In the genomic region with DNA sequence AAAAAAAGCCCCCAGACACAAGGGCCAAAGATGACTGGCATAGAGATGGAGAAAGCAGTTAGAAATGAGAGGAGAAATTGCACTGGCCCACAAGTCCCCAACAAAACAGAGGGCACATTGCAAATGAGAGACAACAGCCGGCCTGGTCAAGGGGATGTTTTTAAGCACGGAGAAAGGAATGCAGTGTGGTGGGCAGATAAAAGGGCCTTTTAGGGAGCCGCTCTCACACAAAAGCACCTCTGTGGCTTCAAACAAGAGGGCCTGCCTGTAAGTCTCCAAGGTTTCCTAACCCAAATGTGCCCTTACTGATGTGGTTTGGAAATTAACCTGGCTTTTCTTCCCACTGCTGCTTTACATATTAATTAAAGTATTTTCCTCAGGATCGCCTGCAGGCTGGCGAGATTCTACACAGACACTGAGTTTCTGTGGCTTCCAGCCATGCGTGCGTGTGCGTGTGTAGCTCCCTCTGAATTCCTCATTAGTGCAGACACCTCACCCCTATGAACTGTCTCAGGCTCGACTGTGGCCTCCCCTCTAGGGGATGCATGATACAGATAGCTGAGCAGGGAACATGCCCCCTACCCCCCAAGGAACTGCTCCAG, we compare ENCODE assay signal across 10 mouse cellular contexts. TPM values are rescaled to one million over a fixed set of nuclear protein-coding genes. Genes with fewer than 3 reads are reported as not detected.
DNase-seq lines count a peak whose midpoint lies in the region; ATAC-seq and TF ChIP-seq lines count a peak whose summit lies in the region.
"Had no signal": no experiment of that assay in that cellular context is flagged by ENCODE, and none has a peak within 500 bp of the region (broad histone marks: within the 10 kb centered on the region; RNA-seq: fewer than 3 reads in every experiment).

No protein-coding gene starts in this region.

- TF ChIP-seq EP300 in stomach, postnatal 0 days (optimal IDR thresholded peaks at IDR 0.05): no peak

- no peak for ATAC-seq in hindbrain, embryonic 16.5 days
- ATAC-seq in stomach, embryonic 14.5 days (ENCODE audit: insufficient number of reproducible peaks, insufficient read depth, low FRiP score, low read depth): no peak
- ATAC-seq in stomach, postnatal 0 days (ENCODE audit: low FRiP score, low TSS enrichment): no peak
- no peak for ATAC-seq in limb, embryonic 14.5 days (ENCODE audit: low FRiP score, low read depth)
- ATAC-seq: inflammation-experienced regulatory T-cells, adult 6 months had no signal

- DNase-seq in hindbrain, embryonic 10.5 days (ENCODE audit: low spot score): no peak
- no peak for DNase-seq in stomach, postnatal 0 days (ENCODE audit: low spot score)
- no peak for DNase-seq in limb, embryonic 14.5 days (ENCODE audit: low spot score)
- DNase-seq in layer of hippocampus, adult 9-11 months: no peak
- DNase-seq in gastrocnemius, adult 8-10 months (ENCODE audit: low spot score in 2 of 2): no peak
- DNase-seq in gastrocnemius, postnatal 4 days (ENCODE audit: low spot score in 2 of 2): no peak
- DNase-seq: embryo, embryonic 11 days had no signal

- no peak overlapping the region for H3K4me2 ChIP-seq in hindbrain, embryonic 16.5 days (ENCODE audit: low read length)
- H3K4me2 ChIP-seq in stomach, embryonic 14.5 days (replicated peaks; ENCODE audit: low read depth, low read length): no peak overlapping the region
- H3K4me2 ChIP-seq in stomach, postnatal 0 days (replicated peaks; ENCODE audit: low read depth): no peak overlapping the region
- no peak overlapping the region for H3K4me2 ChIP-seq in limb, embryonic 14.5 days (replicated peaks; ENCODE audit: low read depth, low read length, severe bottlenecking)

- TF ChIP-seq POLR2A in limb, embryonic 14.5 days (IDR thresholded peaks at IDR 0.05; ENCODE audit: borderline replicate concordance, extremely low read depth, insufficient read depth, insufficient read length): no peak

- H3K4me3 ChIP-seq in hindbrain, embryonic 10.5 days: no peak overlapping the region
- H3K4me3 ChIP-seq in hindbrain, embryonic 16.5 days (ENCODE audit: low read length): no peak overlapping the region
- H3K4me3 ChIP-seq in stomach, embryonic 14.5 days (ENCODE audit: low read depth, low read length): no peak overlapping the region
- no peak overlapping the region for H3K4me3 ChIP-seq in stomach, postnatal 0 days (ENCODE audit: low read depth, low read length)
- H3K4me3 ChIP-seq in limb, embryonic 14.5 days (replicated peaks; ENCODE audit: low read length): no peak overlapping the region

- H3K36me3 ChIP-seq in hindbrain, embryonic 10.5 days: no peaks in the 10 kb centered on the region
- H3K36me3 ChIP-seq in hindbrain, embryonic 16.5 days (ENCODE audit: control insufficient read depth, insufficient read depth, low read length): no peaks in the 10 kb centered on the region
- H3K36me3 ChIP-seq in stomach, embryonic 14.5 days (ENCODE audit: control insufficient read depth, insufficient read depth, low read length): no peaks in the 10 kb centered on the region
- H3K36me3 ChIP-seq in stomach, postnatal 0 days (ENCODE audit: control insufficient read depth, insufficient read depth, low read length): no peaks in the 10 kb centered on the region
- H3K36me3 ChIP-seq in limb, embryonic 14.5 days (ENCODE audit: control insufficient read depth, insufficient read depth, low read length): no peaks in the 10 kb centered on the region

- H3K4me1 ChIP-seq in hindbrain, embryonic 10.5 days (replicated peaks): peaks cover 83% of the 10 kb centered on the region
- peaks cover 20% of the 10 kb centered on the region for H3K4me1 ChIP-seq in hindbrain, embryonic 16.5 days (ENCODE audit: control insufficient read depth, insufficient read depth, low read depth, low read length)
- peaks cover 56% of the 10 kb centered on the region for H3K4me1 ChIP-seq in stomach, embryonic 14.5 days (ENCODE audit: control insufficient read depth, insufficient read depth, low read length)
- H3K4me1 ChIP-seq in stomach, postnatal 0 days (replicated peaks; ENCODE audit: control insufficient read depth, insufficient read depth): peaks cover 2% of the 10 kb centered on the region
- peaks cover 43% of the 10 kb centered on the region for H3K4me1 ChIP-seq in limb, embryonic 14.5 days (ENCODE audit: control insufficient read depth, insufficient read depth, low read length)

- H3K27ac ChIP-seq in hindbrain, embryonic 10.5 days: peak overlapping the region; percentile 83
- H3K27ac ChIP-seq in hindbrain, embryonic 16.5 days (ENCODE audit: low read depth, low read length): no peak overlapping the region
- peak overlapping the region; percentile 10; the same call in 1 of the 2 replicates for H3K27ac ChIP-seq in stomach, embryonic 14.5 days (ENCODE audit: low read length)
- no peak overlapping the region for H3K27ac ChIP-seq in stomach, postnatal 0 days (replicated peaks)
- H3K27ac ChIP-seq in limb, embryonic 14.5 days (replicated peaks; ENCODE audit: low read depth, low read length): 0 out of 2 replicates have a peak overlapping the region, but pooled peaks have one; percentile 19

- no peaks in the 10 kb centered on the region for H3K9me3 ChIP-seq in hindbrain, embryonic 10.5 days
- no peaks in the 10 kb centered on the region for H3K9me3 ChIP-seq in hindbrain, embryonic 16.5 days (ENCODE audit: control insufficient read depth, low read length)
- H3K9me3 ChIP-seq in stomach, embryonic 14.5 days (ENCODE audit: control insufficient read depth, low read depth, low read length): no peaks in the 10 kb centered on the region
- no peaks in the 10 kb centered on the region for H3K9me3 ChIP-seq in stomach, postnatal 0 days (ENCODE audit: control insufficient read depth, low read length)
- H3K9me3 ChIP-seq in limb, embryonic 14.5 days (ENCODE audit: control insufficient read depth, low read length): no peaks in the 10 kb centered on the region

- no peak for TF ChIP-seq CTCF in stomach, postnatal 0 days (IDR thresholded peaks at IDR 0.05; ENCODE audit: low read depth)

- H3K9ac ChIP-seq in hindbrain, embryonic 16.5 days (ENCODE audit: low read depth, low read length): no peak overlapping the region
- no peak overlapping the region for H3K9ac ChIP-seq in stomach, embryonic 14.5 days (replicated peaks; ENCODE audit: low read depth, low read length)
- no peak overlapping the region for H3K9ac ChIP-seq in stomach, postnatal 0 days (ENCODE audit: low read length)
- H3K9ac ChIP-seq in limb, embryonic 14.5 days (ENCODE audit: low read depth, low read length, severe bottlenecking): no peak overlapping the region

- 7% methylated on average over 9 of the region's 9 CpGs for WGBS in hindbrain, embryonic 10.5 days
- 13% methylated on average over 9 of the region's 9 CpGs for WGBS in hindbrain, embryonic 16.5 days
- 37% methylated on average over 9 of the region's 9 CpGs for WGBS in stomach, embryonic 14.5 days
- WGBS in stomach, postnatal 0 days: 44% methylated on average over 9 of the region's 9 CpGs
- 24% methylated on average over 9 of the region's 9 CpGs for WGBS in limb, embryonic 14.5 days

- H3K27me3 ChIP-seq in hindbrain, embryonic 10.5 days (ENCODE audit: insufficient read depth, poor library complexity, severe bottlenecking): peaks cover 8% of the 10 kb centered on the region
- no peaks in the 10 kb centered on the region for H3K27me3 ChIP-seq in hindbrain, embryonic 16.5 days (replicated peaks; ENCODE audit: control insufficient read depth, insufficient read depth, low read length)
- no peaks in the 10 kb centered on the region for H3K27me3 ChIP-seq in stomach, embryonic 14.5 days (ENCODE audit: control insufficient read depth, insufficient read depth, low read length)
- no peaks in the 10 kb centered on the region for H3K27me3 ChIP-seq in stomach, postnatal 0 days (ENCODE audit: control insufficient read depth, insufficient read depth, low read length)
- H3K27me3 ChIP-seq in limb, embryonic 14.5 days (ENCODE audit: control insufficient read depth, insufficient read depth, low read length): no peaks in the 10 kb centered on the region

RNA-seq across cellular contexts. Expression of a gene that starts 35.3 kb away (rescaled TPM):
- polyA plus RNA-seq in hindbrain, embryonic 10.5 days (2016; fragmentation: Nextera tagmentation; extraction: Ambion mirVana): 4.9 and 6.0 TPM in 2 replicates
- 4.1 and 4.6 TPM in 2 replicates for polyA plus RNA-seq in hindbrain, embryonic 16.5 days (2015; fragmentation: Nextera tagmentation; extraction: Ambion mirVana)
- polyA plus RNA-seq in stomach, embryonic 14.5 days (2014; fragmentation: Nextera tagmentation; extraction: Ambion mirVana): 4.6 and 5.0 TPM in 2 replicates
- polyA plus RNA-seq in stomach, postnatal 0 days (2015; fragmentation: Nextera tagmentation; extraction: Ambion mirVana): 3.3 and 3.9 TPM in 2 replicates
- polyA plus RNA-seq in limb, embryonic 14.5 days (2012; rRNA removed): 14.4 and 21.3 TPM in 2 replicates
- polyA plus RNA-seq in limb, embryonic 14.5 days (2014; fragmentation: Nextera tagmentation; extraction: Ambion mirVana): 9.7 and 11.8 TPM in 2 replicates
- 10 to 100 TPM; 12.4 to 21.6 (median 15.2) TPM for total RNA-seq in gastrocnemius, adult 8-10 months (2022)
- 10 to 100 TPM; 15.8 to 16.5 TPM for total RNA-seq in gastrocnemius, postnatal 4 days (2021)

Comparison
In these comparisons a context has a peak if more than half of its experiments do, and no peak if none do; other contexts are left out.
1. H3K27ac ChIP-seq: peak in hindbrain, embryonic 10.5 days (single experiment), stomach, embryonic 14.5 days (single experiment) and limb, embryonic 14.5 days (single experiment); none in hindbrain, embryonic 16.5 days (single experiment) and stomach, postnatal 0 days (single experiment).